ENCODE assay signal across 7 mouse cellular contexts in the genomic region with DNA sequence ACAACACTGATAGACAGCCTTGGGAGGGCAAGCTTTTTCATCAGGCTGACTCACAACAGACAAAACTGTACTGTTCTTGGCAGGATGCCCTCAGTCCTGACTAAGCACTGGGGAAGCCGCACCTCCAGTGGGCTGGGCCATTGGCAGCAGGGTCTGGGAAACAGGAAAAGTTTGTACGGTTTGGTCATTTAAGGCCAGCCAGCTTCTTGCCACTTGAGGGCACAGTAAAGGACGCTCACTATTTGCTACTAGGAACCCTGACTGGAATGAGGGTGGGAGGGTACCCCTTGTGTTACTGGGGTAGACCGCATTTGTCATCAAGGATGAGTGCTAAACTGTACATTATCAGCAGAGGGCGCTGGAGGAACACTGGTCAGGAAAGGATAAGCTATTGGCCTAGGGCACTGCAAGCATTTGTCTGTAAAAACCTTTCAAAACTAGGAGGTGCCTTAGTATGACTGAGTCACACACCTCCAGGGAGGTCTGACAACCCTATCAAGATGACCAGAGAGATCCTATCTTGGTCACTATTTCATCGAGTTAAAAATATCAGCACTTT. TPM values are rescaled to one million over a fixed set of nuclear protein-coding genes. Genes with fewer than 3 reads are reported as not detected.
DNase-seq lines count a peak whose midpoint lies in the region; ATAC-seq and TF ChIP-seq lines count a peak whose summit lies in the region.

No protein-coding gene starts in this region.

- 28% methylated on average over 6 of the region's 6 CpGs for WGBS in intestine, embryonic 16.5 days
- 58% methylated on average over 6 of the region's 6 CpGs for WGBS in midbrain, embryonic 12.5 days
- WGBS in small intestine, adult 2 months = 5% methylated on average over 6 of the region's 6 CpGs

- TF ChIP-seq CTCF in small intestine, adult 2 months (IDR thresholded peaks at IDR 0.05; ENCODE audit: extremely low read depth, insufficient read length, insufficient replicate concordance, low read depth, low read length) = peak; percentile 73; the same call in 1 of the 2 replicates

- H3K27ac ChIP-seq in intestine, embryonic 16.5 days (ENCODE audit: low read length) = no peak overlapping the region
- no peak overlapping the region for H3K27ac ChIP-seq in midbrain, embryonic 12.5 days (replicated peaks)
- peak overlapping the region; percentile 38 for H3K27ac ChIP-seq in small intestine, adult 2 months (ENCODE audit: insufficient read depth, low read depth, low read length)

- peak; percentile 97 for DNase-seq in adrenal gland, adult 2 months
- DNase-seq in embryo, embryonic 11.5 days (ENCODE audit: low read depth, low spot score) = peak; percentile 61
- peak; percentile 43 to 83 for DNase-seq in gastrocnemius, postnatal 4 days (ENCODE audit: low spot score in 2 of 2)
- DNase-seq in left cerebral cortex, postnatal 36 days (ENCODE audit: low spot score in 2 of 2) = peak; percentile 90 to 92

- no peaks in the 10 kb centered on the region for H3K9me3 ChIP-seq in intestine, embryonic 16.5 days (ENCODE audit: control insufficient read depth, low read length)
- H3K9me3 ChIP-seq in midbrain, embryonic 12.5 days = no peaks in the 10 kb centered on the region

- no peaks in the 10 kb centered on the region for H3K27me3 ChIP-seq in intestine, embryonic 16.5 days (replicated peaks; ENCODE audit: control insufficient read depth, insufficient read depth, low read length)
- no peaks in the 10 kb centered on the region for H3K27me3 ChIP-seq in midbrain, embryonic 12.5 days
- no peaks in the 10 kb centered on the region for H3K27me3 ChIP-seq in small intestine, adult 2 months (ENCODE audit: control insufficient read depth, insufficient read depth, low read length)

- H3K36me3 ChIP-seq in intestine, embryonic 16.5 days (ENCODE audit: control insufficient read depth, insufficient read depth, low read length) = 0 out of 2 replicates have a peak, but pooled peaks cover 7% of the 10 kb centered on the region
- peaks cover 16% of the 10 kb centered on the region for H3K36me3 ChIP-seq in midbrain, embryonic 12.5 days
- H3K36me3 ChIP-seq in small intestine, adult 2 months (ENCODE audit: control insufficient read depth, insufficient read depth, low read length) = peaks cover 12% of the 10 kb centered on the region

- ATAC-seq in intestine, embryonic 16.5 days = peak; percentile 77
- peak; percentile 38 for ATAC-seq in midbrain, embryonic 12.5 days (ENCODE audit: low FRiP score, low read depth)

- no peak overlapping the region for H3K4me2 ChIP-seq in intestine, embryonic 16.5 days (ENCODE audit: low read depth, low read length)
- H3K4me2 ChIP-seq in midbrain, embryonic 12.5 days (replicated peaks) = no peak overlapping the region

- intact Hi-C loops in left cerebral cortex, postnatal 36 days (cut with DNase I) = loop anchor here (1.0 to 5.0 kb wide), 3 partner anchors 134 to 196 kb away; a partner anchor contains a TSS

- peaks cover 4% of the 10 kb centered on the region; the same call in 1 of the 2 replicates for H3K4me1 ChIP-seq in intestine, embryonic 16.5 days (ENCODE audit: control insufficient read depth, insufficient read depth, low read length)
- peaks cover 6% of the 10 kb centered on the region for H3K4me1 ChIP-seq in midbrain, embryonic 12.5 days
- peaks cover 7% of the 10 kb centered on the region for H3K4me1 ChIP-seq in small intestine, adult 2 months (ENCODE audit: control insufficient read depth, insufficient read depth, insufficient read length, low read length)

- no peak for TF ChIP-seq POLR2A in small intestine, adult 2 months (IDR thresholded peaks at IDR 0.05; ENCODE audit: low read depth, low read length)

- no peak overlapping the region for H3K9ac ChIP-seq in intestine, embryonic 16.5 days (ENCODE audit: low read depth, low read length)
- no peak overlapping the region for H3K9ac ChIP-seq in midbrain, embryonic 12.5 days (replicated peaks)

- no peak overlapping the region for H3K4me3 ChIP-seq in intestine, embryonic 16.5 days (ENCODE audit: low read length)
- no peak overlapping the region for H3K4me3 ChIP-seq in midbrain, embryonic 12.5 days
- H3K4me3 ChIP-seq in small intestine, adult 2 months (ENCODE audit: low read depth, low read length) = peak overlapping the region; percentile 5; the same call in 1 of the 2 replicates

RNA-seq across cellular contexts. Expression of a gene that starts 58.8 kb away (rescaled TPM):
- total RNA-seq in adrenal gland, adult 2 months (2021) = under 1 TPM; 0.79 to 0.95 TPM
- 0.72 and 0.79 TPM in 2 replicates for polyA plus RNA-seq in adrenal gland, adult 2 months (2012; rRNA removed)
- 10 to 100 TPM; 54.8 to 65.3 TPM for total RNA-seq in gastrocnemius, postnatal 4 days (2021)
- polyA plus RNA-seq in intestine, embryonic 16.5 days (2015; fragmentation: Nextera tagmentation; extraction: Ambion mirVana) = 0.11 and 0.24 TPM in 2 replicates
- total RNA-seq in left cerebral cortex, postnatal 36 days (2021) = under 1 TPM; 0.59 to 0.89 TPM
- polyA plus RNA-seq in midbrain, embryonic 12.5 days (2016; fragmentation: Nextera tagmentation; extraction: Ambion mirVana) = 0.43 and 0.76 TPM in 2 replicates
- polyA plus RNA-seq in small intestine, adult 2 months (2012; rRNA removed) = not detected in 2 replicates
